Mouse (Mus musculus): ENCODE data around the gene 4921517D22Rik.
"Not testable (repeated sequence)": the region's sequence is repeated elsewhere in the genome, so short reads cannot be mapped to it uniquely, and the experiment has no call there.

4921517D22Rik gene

GRCm38 (mm10) chr13:59694008-59694407 is at the start of gene 4921517D22Rik:
Gene 4921517D22Rik (minus strand): TSS chr13:59694108.
- DNase-seq (ENCODE audit: low read depth): no peak

GRCm38 (mm10) chr13:59741697-59742096 is 47.8 kb upstream of the 4921517D22Rik start:
- peak; percentile 33 for DNase-seq (ENCODE audit: low read depth)

GRCm38 (mm10) chr13:59741096-59741495 is 47.2 kb upstream of the 4921517D22Rik start:
- no peak for DNase-seq (ENCODE audit: low read depth)

- no peak for DNase-seq (ENCODE audit: low read depth)
Measured at GRCm38 (mm10) chr13:59739397-59739796, 45.5 kb upstream of the 4921517D22Rik start.

GRCm38 (mm10) chr13:59738455-59738854 is 44.5 kb upstream of the 4921517D22Rik start:
- no peak for DNase-seq (ENCODE audit: low read depth)

- DNase-seq (ENCODE audit: low read depth): no peak
Measured at GRCm38 (mm10) chr13:59735190-59735589, 41.3 kb upstream of the 4921517D22Rik start.

- not testable (repeated sequence) for DNase-seq (ENCODE audit: low read depth)
Measured at GRCm38 (mm10) chr13:59734347-59734746, 40.4 kb upstream of the 4921517D22Rik start.

GRCm38 (mm10) chr13:59733936-59734335 is 40.0 kb upstream of the 4921517D22Rik start:
- DNase-seq (ENCODE audit: low read depth): no peak

- DNase-seq (ENCODE audit: low read depth): no peak
Measured at GRCm38 (mm10) chr13:59731652-59732051, 37.7 kb upstream of the 4921517D22Rik start, which contains the start of gene Spata31d1d. Gene Spata31d1d (minus strand): TSS chr13:59731752.

GRCm38 (mm10) chr13:59728378-59729093 is 34.6 kb upstream of the 4921517D22Rik start:
- peak; percentile 85 for DNase-seq (ENCODE audit: low read depth)

- no peak for DNase-seq (ENCODE audit: low read depth)
Measured at GRCm38 (mm10) chr13:59726139-59726867, 32.4 kb upstream of the 4921517D22Rik start.

- not testable (repeated sequence) for DNase-seq (ENCODE audit: low read depth)
Measured at GRCm38 (mm10) chr13:59722089-59722488, 28.2 kb upstream of the 4921517D22Rik start.

- no peak for DNase-seq (ENCODE audit: low read depth)
Measured at GRCm38 (mm10) chr13:59719475-59719874, 25.6 kb upstream of the 4921517D22Rik start.

GRCm38 (mm10) chr13:59718857-59719440 is 25.0 kb upstream of the 4921517D22Rik start:
- DNase-seq (ENCODE audit: low read depth): not testable (repeated sequence)

- no peak for DNase-seq (ENCODE audit: low read depth)
Measured at GRCm38 (mm10) chr13:59713710-59714109, 19.8 kb upstream of the 4921517D22Rik start.

- DNase-seq (ENCODE audit: low read depth): not testable (repeated sequence)
Measured at GRCm38 (mm10) chr13:59711984-59712383, 18.1 kb upstream of the 4921517D22Rik start, which contains the start of gene Spata31d1b. Gene Spata31d1b (plus strand): TSS chr13:59712284.

- no peak for DNase-seq (ENCODE audit: low read depth)
Measured at GRCm38 (mm10) chr13:59710230-59710629, 16.3 kb upstream of the 4921517D22Rik start, which contains the start of gene Spata31d1a. Gene Spata31d1a (minus strand): TSS chr13:59710330.

- DNase-seq (ENCODE audit: low read depth): peak; percentile 23
Measured at GRCm38 (mm10) chr13:59704562-59704961, 10.7 kb upstream of the 4921517D22Rik start.

- DNase-seq (ENCODE audit: low read depth): no peak
Measured at GRCm38 (mm10) chr13:59703514-59703913, 9.6 kb upstream of the 4921517D22Rik start.

GRCm38 (mm10) chr13:59700137-59700536 is 6.2 kb upstream of the 4921517D22Rik start:
- not testable (repeated sequence) for DNase-seq (ENCODE audit: low read depth)

GRCm38 (mm10) chr13:59699131-59699530 is 5.2 kb upstream of the 4921517D22Rik start:
- DNase-seq (ENCODE audit: low read depth): no peak

- no peak for DNase-seq (ENCODE audit: low read depth)
Measured at GRCm38 (mm10) chr13:59695781-59696180, 1.9 kb upstream of the 4921517D22Rik start.
